Mouse (Mus musculus): ENCODE measurements around the gene Mmab. TPM values are rescaled to one million over a fixed set of nuclear protein-coding genes. Genes with fewer than 3 reads are reported as not detected.

The Mmab gene
- polyA plus RNA-seq (2015; fragmentation: Nextera tagmentation; extraction: Ambion mirVana), result 20.3 and 20.5 TPM in 2 replicates

GRCm38 (mm10) chr5:114443566-114444367, at the start of gene Mmab, which contains the start of gene Mvk:
Gene Mmab, minus strand, starts transcription at chr5:114444060.
Gene Mvk, plus strand, starts transcription at chr5:114444269.
- Histone ChIP-seq H3K4me3 (peak within 1 kb of the TSS; percentile 58), H3K4me2 (replicated peaks) (peak within 1 kb of the TSS; percentile 65), H3K36me3 (0 out of 2 replicates have a peak, but pooled peaks cover 9% of the 10 kb centered on the region), H3K9ac (replicated peaks) (peak within 1 kb of the TSS; percentile 74), H3K9me3 (no peaks in the 10 kb centered on the region), H3K27ac (replicated peaks) (peak within 1 kb of the TSS; percentile 83), H3K4me1 (peaks cover 10% of the 10 kb centered on the region), H3K27me3 (no peaks in the 10 kb centered on the region)
- 3% methylated on average over 42 of the region's 43 CpGs for WGBS
- ATAC-seq (replicated peaks), result peak; percentile 99

DNA sequence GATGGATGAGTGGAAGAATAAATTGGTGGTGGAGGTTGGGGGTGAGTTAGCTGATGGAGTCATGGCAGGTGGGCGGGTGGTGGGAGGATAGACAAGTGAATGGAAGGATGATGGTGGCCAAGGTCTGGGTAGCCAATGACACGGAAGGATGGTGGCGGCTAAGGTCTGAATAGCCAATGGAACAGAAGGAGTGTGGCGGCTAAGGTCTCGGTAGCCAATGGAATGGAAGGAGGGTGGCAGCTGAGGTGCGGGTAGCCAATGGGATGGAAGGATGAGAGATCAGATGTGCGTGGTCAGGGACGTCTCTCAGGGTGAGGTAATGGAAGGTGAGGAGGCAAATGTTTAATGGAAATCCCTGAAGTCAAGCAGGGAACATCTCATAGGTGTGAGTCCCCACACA, 46.4 kb upstream of the Mmab start:
- Histone ChIP-seq H3K36me3 (no peaks in the 10 kb centered on the region), H3K27ac (replicated peaks) (no peak overlapping the region), H3K4me1 (no peaks in the 10 kb centered on the region), H3K27me3 (no peaks in the 10 kb centered on the region), H3K4me2 (replicated peaks) (no peak overlapping the region), H3K9me3 (no peaks in the 10 kb centered on the region), H3K4me3 (no peak overlapping the region), H3K9ac (replicated peaks) (no peak overlapping the region)
- no peak for ATAC-seq (replicated peaks)
- 95% methylated on average over 8 of the region's 8 CpGs for WGBS

GRCm38 (mm10) chr5:114489570-114489969, 45.7 kb upstream of the Mmab start:
- 87% methylated on average over 6 of the region's 6 CpGs for WGBS

DNA sequence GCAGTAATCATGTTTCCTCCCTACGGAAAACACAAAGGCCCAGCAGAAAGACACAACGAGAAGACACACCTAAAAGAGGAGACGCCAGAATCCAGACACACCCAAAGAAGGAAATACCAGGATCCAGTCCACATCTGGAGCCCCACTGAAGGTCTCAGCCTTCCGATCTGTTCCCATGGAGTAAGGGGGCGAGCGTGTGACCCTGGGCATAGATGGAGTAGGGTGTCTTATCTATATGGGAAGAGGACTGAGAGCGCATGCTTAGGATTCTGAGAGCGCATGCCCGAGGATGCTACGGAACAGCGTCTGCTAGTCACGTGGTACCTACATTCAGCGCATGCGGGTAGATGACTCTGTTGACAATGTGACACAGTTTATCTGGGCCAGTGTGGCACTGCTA, 41.8 kb upstream of the Mmab start:
- H3K36me3 ChIP-seq, result no peaks in the 10 kb centered on the region
- no peaks in the 10 kb centered on the region for H3K9me3 ChIP-seq
- WGBS, result 92% methylated on average over 14 of the region's 14 CpGs
- H3K4me1 ChIP-seq, result peaks cover 9% of the 10 kb centered on the region
- H3K27me3 ChIP-seq, result no peaks in the 10 kb centered on the region
- H3K4me3 ChIP-seq, result no peak overlapping the region
- ATAC-seq (replicated peaks), result no peak
- H3K9ac ChIP-seq (replicated peaks), result no peak overlapping the region
- H3K27ac ChIP-seq (replicated peaks), result no peak overlapping the region
- no peak overlapping the region for H3K4me2 ChIP-seq (replicated peaks)

More at GRCm38 (mm10) chr5:114489570-114489969, 45.7 kb upstream of the Mmab start:
- Histone ChIP-seq H3K4me3 (no peak overlapping the region), H3K36me3 (no peaks in the 10 kb centered on the region), H3K27ac (replicated peaks) (no peak overlapping the region), H3K4me1 (no peaks in the 10 kb centered on the region), H3K27me3 (no peaks in the 10 kb centered on the region), H3K4me2 (replicated peaks) (no peak overlapping the region), H3K9ac (replicated peaks) (no peak overlapping the region), H3K9me3 (no peaks in the 10 kb centered on the region)
- no peak for ATAC-seq (replicated peaks)

DNA sequence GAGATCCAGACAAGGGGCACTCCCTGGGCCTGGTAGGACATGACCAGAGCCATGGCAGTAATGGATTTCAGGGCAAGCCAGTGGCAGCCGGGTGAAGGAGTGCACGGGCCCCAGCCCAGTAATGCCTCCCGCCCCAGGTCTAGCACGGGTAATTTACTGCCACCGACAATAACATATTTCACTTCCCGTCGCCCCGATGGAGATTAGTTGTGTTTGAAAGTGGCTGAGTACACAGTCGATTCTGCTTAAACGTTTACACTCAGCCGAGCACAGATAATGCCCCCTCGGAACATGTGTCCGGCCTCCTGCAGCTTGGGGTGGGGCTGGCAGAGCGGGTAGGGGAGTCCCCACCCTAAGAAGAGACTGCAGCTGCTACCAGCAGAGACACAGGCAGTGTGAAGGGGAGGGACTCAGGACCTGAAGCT, 38.7 kb upstream of the Mmab start:
- no peaks in the 10 kb centered on the region for H3K36me3 ChIP-seq
- no peak; the same call in 1 of the 2 replicates for ATAC-seq (replicated peaks)
- no peaks in the 10 kb centered on the region for H3K9me3 ChIP-seq
- peaks cover 3% of the 10 kb centered on the region; the same call in 1 of the 2 replicates for H3K27me3 ChIP-seq
- peaks cover 18% of the 10 kb centered on the region for H3K4me1 ChIP-seq
- WGBS, result 2% methylated on average over 14 of the region's 14 CpGs
- no peak overlapping the region for H3K27ac ChIP-seq (replicated peaks)
- H3K4me3 ChIP-seq, result no peak overlapping the region
- H3K4me2 ChIP-seq (replicated peaks), result no peak overlapping the region
- no peak overlapping the region for H3K9ac ChIP-seq (replicated peaks)

- H3K9ac ChIP-seq (replicated peaks), result no peak overlapping the region
- WGBS, result 48% methylated on average over 12 of the region's 12 CpGs
Measured at GRCm38 (mm10) chr5:114478267-114478666, 34.4 kb upstream of the Mmab start.

DNA sequence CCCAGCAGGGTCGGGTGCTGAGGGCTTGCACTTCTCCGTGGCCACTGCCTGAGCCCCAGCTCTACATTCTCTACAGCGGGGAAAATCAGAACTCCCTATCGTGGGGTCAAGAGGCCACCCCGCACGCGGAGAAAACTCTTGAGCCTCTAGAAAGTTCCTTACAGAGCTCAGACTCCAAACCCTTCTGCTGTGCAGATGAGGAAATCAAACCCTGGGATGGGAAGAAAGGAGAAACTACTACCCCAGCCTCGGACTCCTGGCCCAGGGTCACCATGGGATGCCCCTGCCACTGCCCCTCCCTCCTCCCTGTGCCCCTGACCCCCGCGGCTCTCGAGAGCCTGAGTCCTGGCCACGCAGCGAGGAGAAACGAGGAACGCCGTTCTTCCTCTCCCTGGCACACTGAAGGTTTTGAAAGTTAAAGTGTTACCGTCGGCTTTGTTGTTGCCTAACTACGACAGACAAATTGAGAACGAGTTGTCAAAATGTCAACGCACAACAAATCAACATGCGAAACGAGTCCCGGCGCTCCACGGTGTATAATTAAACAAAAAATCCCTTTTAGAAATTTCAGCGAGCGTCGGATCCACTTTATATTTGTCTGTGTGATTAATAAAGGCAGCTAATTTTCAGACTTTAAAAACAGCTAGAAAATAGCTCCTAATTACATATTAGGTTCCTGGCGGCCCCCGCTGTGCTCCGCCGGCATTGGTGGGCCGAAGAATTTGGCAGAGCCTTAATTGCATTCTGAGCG, 31.1 kb upstream of the Mmab start:
- H3K4me3 ChIP-seq, result no peak overlapping the region
- H3K9me3 ChIP-seq, result no peaks in the 10 kb centered on the region
- peak overlapping the region; percentile 86 for H3K27ac ChIP-seq (replicated peaks)
- ATAC-seq (replicated peaks), result peak; percentile 66
- H3K9ac ChIP-seq (replicated peaks), result no peak overlapping the region
- H3K4me2 ChIP-seq (replicated peaks), result peak overlapping the region; percentile 37
- H3K4me1 ChIP-seq, result peaks cover 39% of the 10 kb centered on the region
- no peaks in the 10 kb centered on the region for H3K36me3 ChIP-seq
- 11% methylated on average over 35 of the region's 35 CpGs for WGBS
- peaks cover 35% of the 10 kb centered on the region for H3K27me3 ChIP-seq

More at GRCm38 (mm10) chr5:114478267-114478666, 34.4 kb upstream of the Mmab start:
- Histone ChIP-seq H3K36me3 (no peaks in the 10 kb centered on the region), H3K4me3 (no peak overlapping the region), H3K4me2 (replicated peaks) (no peak overlapping the region), H3K27ac (replicated peaks) (no peak overlapping the region), H3K4me1 (peaks cover 45% of the 10 kb centered on the region), H3K27me3 (peaks cover 21% of the 10 kb centered on the region; the same call in 1 of the 2 replicates), H3K9me3 (no peaks in the 10 kb centered on the region)
- ATAC-seq (replicated peaks), result no peak

DNA sequence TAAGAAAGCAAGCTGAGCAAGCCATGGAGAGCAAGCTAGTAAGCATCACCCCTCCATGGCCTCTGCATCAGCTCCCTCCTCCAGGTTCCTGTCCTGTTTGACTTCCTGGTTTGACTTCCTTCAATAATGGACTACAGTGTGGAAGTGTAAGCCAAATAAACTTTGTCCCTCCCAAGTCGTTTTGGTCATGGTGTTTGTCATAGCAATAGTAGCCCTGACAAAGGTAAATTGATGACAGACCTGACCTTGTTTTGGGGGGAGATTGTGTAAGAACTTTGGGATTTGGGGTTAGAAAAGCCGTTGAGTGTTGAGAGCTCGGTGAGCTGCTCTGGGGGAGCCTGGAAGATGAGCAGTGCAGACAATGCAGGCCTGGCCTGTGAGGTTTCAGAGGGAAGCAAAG, 26.5 kb upstream of the Mmab start:
- WGBS, result 88% methylated on average over 3 of the region's 3 CpGs
- Histone ChIP-seq H3K4me1 (peaks cover 50% of the 10 kb centered on the region), H3K4me2 (replicated peaks) (no peak overlapping the region), H3K27me3 (peaks cover 30% of the 10 kb centered on the region), H3K27ac (replicated peaks) (no peak overlapping the region), H3K9me3 (no peaks in the 10 kb centered on the region), H3K4me3 (no peak overlapping the region), H3K36me3 (no peaks in the 10 kb centered on the region), H3K9ac (replicated peaks) (no peak overlapping the region)
- ATAC-seq (replicated peaks), result no peak

GRCm38 (mm10) chr5:114468007-114468406, 24.1 kb upstream of the Mmab start:
- Histone ChIP-seq H3K36me3 (no peaks in the 10 kb centered on the region), H3K4me1 (peaks cover 31% of the 10 kb centered on the region), H3K27me3 (peaks cover 20% of the 10 kb centered on the region), H3K27ac (replicated peaks) (peak overlapping the region; percentile 83), H3K4me2 (replicated peaks) (peak overlapping the region; percentile 42), H3K4me3 (no peak overlapping the region; the same call in 1 of the 2 replicates), H3K9me3 (no peaks in the 10 kb centered on the region), H3K9ac (replicated peaks) (peak overlapping the region; percentile 27; the same call in 1 of the 2 replicates)
- ATAC-seq (replicated peaks), result no peak
- WGBS, result 39% methylated on average over 4 of the region's 4 CpGs

DNA sequence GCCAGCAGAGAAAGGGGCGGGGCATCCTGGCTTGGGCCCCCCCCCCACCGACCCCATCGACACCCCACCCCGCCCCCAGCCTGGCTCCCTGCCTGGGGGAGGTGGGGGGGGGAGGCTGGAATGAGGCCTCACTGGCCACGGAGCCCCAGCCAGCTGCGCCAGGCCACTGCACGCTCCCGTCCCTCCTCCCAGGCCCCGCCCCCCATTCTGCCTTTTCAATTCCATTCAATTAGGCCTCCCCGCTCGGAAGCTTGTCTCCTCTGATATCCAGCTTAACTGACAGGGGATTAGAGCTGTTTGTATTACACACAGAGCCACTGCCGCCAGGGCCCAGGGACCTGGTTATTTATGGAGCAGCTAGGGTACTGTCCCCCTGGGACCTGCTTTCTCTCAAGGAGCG, 23.6 kb upstream of the Mmab start:
- Histone ChIP-seq H3K27me3 (peaks cover 17% of the 10 kb centered on the region), H3K4me3 (peak overlapping the region; percentile 25), H3K36me3 (no peaks in the 10 kb centered on the region), H3K4me2 (replicated peaks) (peak overlapping the region; percentile 42), H3K9ac (replicated peaks) (peak overlapping the region; percentile 27; the same call in 1 of the 2 replicates), H3K4me1 (peaks cover 29% of the 10 kb centered on the region), H3K27ac (replicated peaks) (peak overlapping the region; percentile 83), H3K9me3 (no peaks in the 10 kb centered on the region)
- WGBS, result 1% methylated on average over 11 of the region's 13 CpGs
- ATAC-seq (replicated peaks), result peak; percentile 85

DNA sequence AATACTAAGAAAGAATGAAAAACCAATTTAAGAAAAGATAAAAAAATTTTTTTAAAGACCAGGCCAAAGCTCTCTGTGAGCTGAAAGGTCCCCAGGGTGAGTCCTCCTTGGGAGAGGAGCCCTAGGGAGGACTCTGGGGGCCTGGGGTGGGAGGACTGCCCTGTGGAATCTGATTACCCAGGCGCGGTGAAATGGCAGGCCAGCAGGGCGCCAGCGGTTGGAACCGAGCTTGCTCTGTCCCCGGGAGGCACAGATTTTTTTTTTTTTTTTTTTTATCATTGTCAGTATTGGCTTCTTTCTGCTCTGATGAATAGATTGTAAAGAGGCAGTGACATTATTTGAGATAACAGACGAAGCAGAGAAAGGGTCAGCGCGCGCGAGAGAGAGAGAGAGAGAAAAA, 23.2 kb upstream of the Mmab start:
- 3% methylated on average over 10 of the region's 11 CpGs for WGBS
- Histone ChIP-seq H3K27ac (replicated peaks) (peak overlapping the region; percentile 83), H3K4me3 (peak overlapping the region; percentile 25), H3K9ac (replicated peaks) (0 out of 2 replicates have a peak overlapping the region, but pooled peaks have one; percentile 5), H3K4me2 (replicated peaks) (peak overlapping the region; percentile 42), H3K9me3 (no peaks in the 10 kb centered on the region), H3K27me3 (peaks cover 18% of the 10 kb centered on the region), H3K4me1 (peaks cover 29% of the 10 kb centered on the region), H3K36me3 (no peaks in the 10 kb centered on the region)
- ATAC-seq (replicated peaks), result peak; percentile 44; the same call in 1 of the 2 replicates

- Histone ChIP-seq H3K27ac (replicated peaks) (no peak overlapping the region), H3K9me3 (no peaks in the 10 kb centered on the region), H3K4me3 (no peak overlapping the region), H3K9ac (replicated peaks) (no peak overlapping the region), H3K4me1 (peaks cover 31% of the 10 kb centered on the region), H3K27me3 (peaks cover 17% of the 10 kb centered on the region), H3K36me3 (no peaks in the 10 kb centered on the region), H3K4me2 (replicated peaks) (no peak overlapping the region)
- 77% methylated on average over 7 of the region's 7 CpGs for WGBS
- no peak for ATAC-seq (replicated peaks)
Measured at GRCm38 (mm10) chr5:114465641-114466040, 21.8 kb upstream of the Mmab start.
